Mouse (Mus musculus) liver, embryonic 16.5 days (tissue): ENCODE results near the gene Fgd5. TPM values are rescaled to one million over a fixed set of nuclear protein-coding genes. Genes with fewer than 3 reads are reported as not detected.

Source experiments
- ATAC-seq: fragments of 200-750 bp; cut with Nextera tagmentation; 2 replicates; pipeline ENCODE4 v1.8.0; 2017; ENCODE audit warnings: low read depth, mild to moderate bottlenecking, moderate number of reproducible peaks, moderate library complexity
- H3K27ac ChIP-seq: fragments of 300-500 bp; sonication (generic); 2 replicates; pipeline ENCODE4 v1.5.1; 2014; ENCODE audit warnings: mild to moderate bottlenecking, low read length
- H3K27me3 ChIP-seq: fragments of 300-500 bp; sonication (generic); 2 replicates; pipeline ENCODE4 v1.6.1; 2014; ENCODE audit warnings: low read depth, low read length, mixed read lengths; ENCODE audit not compliant: control insufficient read depth, insufficient read depth
- H3K36me3 ChIP-seq: fragments of 300-500 bp; sonication (generic); 2 replicates; pipeline ENCODE4 v1.6.1; 2014; ENCODE audit warnings: mild to moderate bottlenecking; ENCODE audit not compliant: control insufficient read depth, insufficient read depth
- H3K4me1 ChIP-seq: fragments of 300-500 bp; sonication (generic); 2 replicates; pipeline ENCODE4 v1.6.1; 2014; ENCODE audit warnings: low read depth, low read length, mixed read lengths; ENCODE audit not compliant: control insufficient read depth
- H3K4me2 ChIP-seq: fragments of 300-500 bp; sonication (generic); 2 replicates; pipeline ENCODE4 v1.6.1; 2014; ENCODE audit warnings: low read depth, low read length, mixed read lengths
- H3K4me3 ChIP-seq: fragments of 300-500 bp; sonication (generic); 2 replicates; pipeline ENCODE4 v1.5.1; 2014; ENCODE audit warnings: low read depth, mild to moderate bottlenecking, low read length
- H3K9ac ChIP-seq: fragments of 300-500 bp; sonication (generic); 2 replicates; pipeline ENCODE4 v1.6.1; 2014; ENCODE audit warnings: low read depth, low read length
- H3K9me3 ChIP-seq: fragments of 300-500 bp; sonication (generic); replicated peaks from 2 replicates; pipeline ENCODE4 v1.6.1; 2016; ENCODE audit warnings: low read length; ENCODE audit not compliant: control insufficient read depth
- WGBS: fragments of 180-500 bp; shearing (Covaris S2); extraction: QIAGEN DNeasy Blood & Tissue Kit; methylation state at CpG from one replicate; pipeline ENCODE4 v1.1.7; 2014; ENCODE audit not compliant: insufficient replicate concordance; 5-methylcytosine and 5-hydroxymethylcytosine counted together
- polyA plus RNA-seq: library from polyadenylated mRNA; unstranded; fragments of >200 nt; fragmentation: Nextera tagmentation; extraction: Ambion mirVana; gene quantifications from 2 replicates; pipeline ENCODE4 v1.2.1, GENCODE M21; 2015

Gene Fgd5
- polyA plus RNA-seq, 1 experiment from 2014 or later: 2.7 TPM

DNA sequence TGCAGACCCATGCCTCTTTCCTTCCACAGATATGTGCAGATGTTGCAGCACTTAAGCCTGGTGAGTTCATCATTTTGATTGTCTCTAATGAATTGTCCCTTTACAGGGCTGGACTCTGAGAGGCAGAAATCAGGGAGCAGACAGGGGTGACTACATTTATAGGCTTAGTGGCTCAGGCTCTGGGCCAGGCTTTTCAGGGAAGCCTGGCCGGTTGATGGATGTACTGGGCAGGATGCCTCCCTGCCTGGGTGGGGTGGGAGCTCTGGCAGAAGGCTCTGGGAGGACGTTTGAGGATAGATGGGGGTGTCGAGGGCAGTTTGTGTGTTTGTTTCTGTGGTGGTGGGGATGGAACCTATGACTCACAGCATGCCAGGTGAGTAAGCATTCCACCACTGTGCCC, 59.5 kb downstream of the Fgd5 start:
- ATAC-seq: no peak

GRCm38 (mm10) chr6:92041271-92041670, 62.6 kb downstream of the Fgd5 start:
- H3K27ac ChIP-seq: no peak overlapping the region
- no peaks in the 10 kb centered on the region for H3K4me1 ChIP-seq
- H3K9me3 ChIP-seq: no peaks in the 10 kb centered on the region
- no peak overlapping the region for H3K4me2 ChIP-seq
- no peaks in the 10 kb centered on the region for H3K36me3 ChIP-seq
- H3K4me3 ChIP-seq: no peak overlapping the region
- H3K9ac ChIP-seq: no peak overlapping the region
- ATAC-seq: no peak
- no peaks in the 10 kb centered on the region for H3K27me3 ChIP-seq
- WGBS: 67% methylated on average over 5 of the region's 5 CpGs

More for the DNA sequence above, 59.5 kb downstream of the Fgd5 start:
- H3K9ac ChIP-seq: no peak overlapping the region
- no peaks in the 10 kb centered on the region for H3K36me3 ChIP-seq
- no peaks in the 10 kb centered on the region for H3K4me1 ChIP-seq
- no peaks in the 10 kb centered on the region for H3K27me3 ChIP-seq
- 43% methylated on average over 3 of the region's 3 CpGs for WGBS
- H3K4me3 ChIP-seq: no peak overlapping the region
- H3K27ac ChIP-seq: no peak overlapping the region
- no peaks in the 10 kb centered on the region for H3K9me3 ChIP-seq
- H3K4me2 ChIP-seq: no peak overlapping the region

DNA sequence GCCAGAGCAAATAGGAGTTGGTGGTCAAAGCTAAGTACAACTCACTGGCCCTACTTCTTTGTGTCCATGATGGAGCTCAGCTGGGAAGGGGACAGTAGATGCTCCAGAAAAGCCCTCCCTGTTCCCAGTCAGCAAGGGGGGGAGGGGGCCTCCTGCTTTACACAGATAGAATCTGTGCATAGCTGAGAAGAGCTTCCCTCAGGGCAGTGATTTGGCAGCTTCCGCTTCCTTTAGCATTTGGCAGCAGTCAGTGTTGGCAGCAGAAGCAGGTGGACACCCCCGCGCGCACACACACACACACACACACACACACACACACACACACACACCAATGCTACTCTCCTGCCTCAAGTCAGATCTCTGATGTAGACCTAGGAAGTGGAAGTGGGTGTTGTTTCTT, 63.4 kb downstream of the Fgd5 start:
- H3K36me3 ChIP-seq: no peaks in the 10 kb centered on the region
- H3K9me3 ChIP-seq: no peaks in the 10 kb centered on the region
- WGBS: 61% methylated on average over 4 of the region's 4 CpGs
- no peak overlapping the region for H3K9ac ChIP-seq
- no peak overlapping the region for H3K27ac ChIP-seq
- no peaks in the 10 kb centered on the region for H3K27me3 ChIP-seq
- H3K4me3 ChIP-seq: no peak overlapping the region
- no peak for ATAC-seq
- H3K4me2 ChIP-seq: no peak overlapping the region
- H3K4me1 ChIP-seq: no peaks in the 10 kb centered on the region

- H3K9me3 ChIP-seq: no peaks in the 10 kb centered on the region
- 41% methylated on average over 1 of the region's 1 CpGs for WGBS
- H3K36me3 ChIP-seq: no peaks in the 10 kb centered on the region
- no peak overlapping the region for H3K27ac ChIP-seq
- peak; percentile 35; the same call in 1 of the 2 replicates for ATAC-seq
- H3K9ac ChIP-seq: no peak overlapping the region
- H3K27me3 ChIP-seq: no peaks in the 10 kb centered on the region
- no peak overlapping the region for H3K4me2 ChIP-seq
- no peaks in the 10 kb centered on the region for H3K4me1 ChIP-seq
- no peak overlapping the region for H3K4me3 ChIP-seq
These were observed 64.2 kb downstream of the Fgd5 start for GRCm38 (mm10) chr6:92042850-92043249.

- 46% methylated on average over 2 of the region's 2 CpGs for WGBS
- Histone ChIP-seq H3K36me3 (no peaks in the 10 kb centered on the region), H3K4me3 (no peak overlapping the region), H3K9me3 (no peaks in the 10 kb centered on the region), H3K27me3 (no peaks in the 10 kb centered on the region), H3K4me2 (no peak overlapping the region), H3K4me1 (no peaks in the 10 kb centered on the region), H3K9ac (no peak overlapping the region), H3K27ac (no peak overlapping the region)
- no peak for ATAC-seq
These were observed 79.1 kb downstream of the Fgd5 start for GRCm38 (mm10) chr6:92057768-92058167.

- no peak overlapping the region for H3K4me2 ChIP-seq
- no peak overlapping the region for H3K9ac ChIP-seq
- H3K27me3 ChIP-seq: no peaks in the 10 kb centered on the region
- no peaks in the 10 kb centered on the region for H3K9me3 ChIP-seq
- H3K36me3 ChIP-seq: no peaks in the 10 kb centered on the region
- no peaks in the 10 kb centered on the region for H3K4me1 ChIP-seq
- no peak overlapping the region for H3K4me3 ChIP-seq
- ATAC-seq: no peak
- no peak overlapping the region for H3K27ac ChIP-seq
- 42% methylated on average over 5 of the region's 5 CpGs for WGBS
These were observed 83.0 kb downstream of the Fgd5 start for GRCm38 (mm10) chr6:92061725-92062124.

- 42% methylated on average over 2 of the region's 2 CpGs for WGBS
- H3K4me1 ChIP-seq: no peaks in the 10 kb centered on the region
These were observed 84.8 kb downstream of the Fgd5 start for GRCm38 (mm10) chr6:92063452-92063851.

DNA sequence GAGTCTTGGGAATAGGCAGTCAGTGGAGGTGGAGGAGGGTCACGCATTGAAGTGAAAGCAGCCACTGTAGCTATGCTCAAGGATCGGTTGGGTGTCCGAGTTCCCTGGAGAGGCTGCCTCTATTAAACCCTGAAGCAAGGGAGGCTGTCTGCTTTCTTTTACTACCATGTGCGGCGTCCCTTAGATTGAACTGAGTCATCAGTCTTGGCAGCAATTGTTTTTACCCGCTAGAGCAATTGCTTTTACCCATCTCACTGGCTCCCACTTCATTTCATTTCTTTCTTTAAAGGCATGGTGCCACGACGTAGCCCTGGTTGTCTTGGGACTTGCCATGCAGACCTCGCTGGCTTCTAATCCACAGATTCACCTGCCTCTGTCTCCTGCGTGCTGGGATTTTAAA, 85.4 kb downstream of the Fgd5 start:
- Histone ChIP-seq H3K27me3 (no peaks in the 10 kb centered on the region), H3K4me1 (no peaks in the 10 kb centered on the region), H3K36me3 (no peaks in the 10 kb centered on the region), H3K9me3 (no peaks in the 10 kb centered on the region), H3K9ac (no peak overlapping the region), H3K4me3 (no peak overlapping the region), H3K27ac (no peak overlapping the region), H3K4me2 (no peak overlapping the region)
- ATAC-seq: no peak
- 70% methylated on average over 10 of the region's 10 CpGs for WGBS

More at GRCm38 (mm10) chr6:92063452-92063851, 84.8 kb downstream of the Fgd5 start:
- H3K9me3 ChIP-seq: no peaks in the 10 kb centered on the region
- H3K4me2 ChIP-seq: no peak overlapping the region
- no peak for ATAC-seq
- no peak overlapping the region for H3K9ac ChIP-seq
- no peak overlapping the region for H3K27ac ChIP-seq
- no peaks in the 10 kb centered on the region for H3K36me3 ChIP-seq
- no peak overlapping the region for H3K4me3 ChIP-seq
- no peaks in the 10 kb centered on the region for H3K27me3 ChIP-seq

DNA sequence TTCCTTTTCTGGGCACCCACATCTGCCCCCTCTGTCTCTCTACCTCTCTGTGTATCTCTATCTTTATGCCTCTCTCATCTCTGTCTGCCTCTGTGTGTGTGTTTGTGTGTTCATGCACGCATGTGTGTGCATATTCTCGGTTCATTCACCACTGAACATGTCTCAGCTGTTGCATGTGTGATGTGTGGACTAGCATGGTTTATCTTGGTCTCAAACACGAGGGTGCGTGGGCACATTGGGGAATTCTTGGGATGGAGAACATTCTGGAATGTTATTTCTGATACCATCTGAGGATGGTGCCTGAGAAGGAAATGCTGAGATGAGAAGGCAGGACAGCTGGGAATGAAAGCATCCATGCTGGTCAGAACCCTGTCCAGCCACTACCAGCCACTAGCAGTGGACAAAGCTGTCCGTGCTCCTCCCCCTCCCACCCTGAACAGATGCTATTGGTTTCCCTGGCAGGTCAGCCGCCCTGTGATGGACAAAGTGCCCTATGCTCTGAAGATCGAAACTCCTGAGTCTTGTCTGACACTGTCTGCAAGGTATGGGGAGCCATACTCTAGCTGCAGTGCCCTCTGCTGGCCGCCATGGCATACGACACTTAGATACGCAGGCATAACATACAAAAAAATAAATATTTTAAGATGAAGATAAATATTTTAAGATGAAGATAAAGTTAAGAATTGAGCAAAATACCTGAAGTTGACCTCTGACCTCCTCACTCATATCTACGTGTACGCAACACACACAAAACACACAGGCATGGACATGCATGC, 87.2 kb downstream of the Fgd5 start:
- Histone ChIP-seq H3K9ac (no peak overlapping the region), H3K4me3 (no peak overlapping the region), H3K4me2 (no peak overlapping the region), H3K36me3 (no peaks in the 10 kb centered on the region), H3K27me3 (no peaks in the 10 kb centered on the region; the same call in 1 of the 2 replicates), H3K4me1 (no peaks in the 10 kb centered on the region), H3K9me3 (no peaks in the 10 kb centered on the region), H3K27ac (no peak overlapping the region)
- no peak for ATAC-seq
- 47% methylated on average over 12 of the region's 12 CpGs for WGBS
